Mouse (Mus musculus): ENCODE data around the gene Fcgr3. TPM values are rescaled to one million over a fixed set of nuclear protein-coding genes. Genes with fewer than 3 reads are reported as not detected.
A peak's percentile ranks its signal among the peaks of the same experiment; 100 is the strongest.

Gene Fcgr3
- polyA plus RNA-seq, 1 experiment from 2014 or later = 12.7 TPM

GRCm38 (mm10) chr1:171103179-171103840, 38.6 kb upstream of the Fcgr3 start:
- WGBS = 10% methylated on average over 10 of the region's 10 CpGs
- Histone ChIP-seq H3K27ac (ENCODE audit: low read length) (no peak overlapping the region), H3K9ac (ENCODE audit: low read length) (no peak overlapping the region), H3K9me3 (ENCODE audit: control insufficient read depth, low read length) (no peaks in the 10 kb centered on the region), H3K36me3 (ENCODE audit: control insufficient read depth, insufficient read depth, low read length) (no peaks in the 10 kb centered on the region), H3K4me3 (ENCODE audit: low read length) (peak overlapping the region; percentile 80), H3K27me3 (ENCODE audit: control insufficient read depth, insufficient read depth, low read depth, low read length) (no peaks in the 10 kb centered on the region), H3K4me2 (ENCODE audit: low read depth, low read length) (peak overlapping the region; percentile 77), H3K4me1 (replicated peaks; ENCODE audit: control insufficient read depth, insufficient read depth, low read length) (peaks cover 4% of the 10 kb centered on the region)
- peak; percentile 6; the same call in 1 of the 2 replicates for ATAC-seq (ENCODE audit: low read depth)

- Histone ChIP-seq H3K9ac (ENCODE audit: low read length) (peak overlapping the region; percentile 68), H3K36me3 (ENCODE audit: control insufficient read depth, insufficient read depth, low read length) (no peaks in the 10 kb centered on the region), H3K9me3 (ENCODE audit: control insufficient read depth, low read length) (no peaks in the 10 kb centered on the region), H3K4me1 (replicated peaks; ENCODE audit: control insufficient read depth, insufficient read depth, low read length) (peaks cover 4% of the 10 kb centered on the region), H3K4me2 (ENCODE audit: low read depth, low read length) (peak overlapping the region; percentile 77), H3K4me3 (ENCODE audit: low read length) (peak overlapping the region; percentile 80), H3K27ac (ENCODE audit: low read length) (peak overlapping the region; percentile 49), H3K27me3 (ENCODE audit: control insufficient read depth, insufficient read depth, low read depth, low read length) (no peaks in the 10 kb centered on the region)
- peak; percentile 93 for ATAC-seq (ENCODE audit: low read depth)
- under 1% methylated on average over 35 of the region's 35 CpGs for whole genome bisulfite sequencing
Observed at GRCm38 (mm10) chr1:171102547-171103177, 37.9 kb upstream of the Fcgr3 start.

GRCm38 (mm10) chr1:171101733-171102546, 37.2 kb upstream of the Fcgr3 start:
- ATAC-seq (ENCODE audit: low read depth) = peak; percentile 87
- no peaks in the 10 kb centered on the region for H3K36me3 ChIP-seq (ENCODE audit: control insufficient read depth, insufficient read depth, low read length)
- peak overlapping the region; percentile 77 for H3K4me2 ChIP-seq (ENCODE audit: low read depth, low read length)
- WGBS = 0% methylated on average over 40 of the region's 40 CpGs
- H3K9ac ChIP-seq (ENCODE audit: low read length) = peak overlapping the region; percentile 68
- no peaks in the 10 kb centered on the region for H3K27me3 ChIP-seq (ENCODE audit: control insufficient read depth, insufficient read depth, low read depth, low read length)
- H3K9me3 ChIP-seq (ENCODE audit: control insufficient read depth, low read length) = no peaks in the 10 kb centered on the region
- H3K27ac ChIP-seq (ENCODE audit: low read length) = peak overlapping the region; percentile 49
- H3K4me3 ChIP-seq (ENCODE audit: low read length) = peak overlapping the region; percentile 80
- peaks cover 5% of the 10 kb centered on the region for H3K4me1 ChIP-seq (replicated peaks; ENCODE audit: control insufficient read depth, insufficient read depth, low read length)

- H3K27me3 ChIP-seq (ENCODE audit: control insufficient read depth, insufficient read depth, low read depth, low read length) = no peaks in the 10 kb centered on the region
- H3K4me3 ChIP-seq (ENCODE audit: low read length) = no peak overlapping the region
- H3K4me1 ChIP-seq (replicated peaks; ENCODE audit: control insufficient read depth, insufficient read depth, low read length) = peaks cover 8% of the 10 kb centered on the region
- no peaks in the 10 kb centered on the region for H3K36me3 ChIP-seq (ENCODE audit: control insufficient read depth, insufficient read depth, low read length)
- no peaks in the 10 kb centered on the region for H3K9me3 ChIP-seq (ENCODE audit: control insufficient read depth, low read length)
- H3K9ac ChIP-seq (ENCODE audit: low read length) = no peak overlapping the region
- 48% methylated on average over 2 of the region's 2 CpGs for WGBS
- no peak overlapping the region for H3K4me2 ChIP-seq (ENCODE audit: low read depth, low read length)
- no peak for ATAC-seq (ENCODE audit: low read depth)
- H3K27ac ChIP-seq (ENCODE audit: low read length) = no peak overlapping the region
Observed at GRCm38 (mm10) chr1:171101033-171101432, 36.3 kb upstream of the Fcgr3 start.

- Histone ChIP-seq H3K27ac (ENCODE audit: low read length) (no peak overlapping the region), H3K36me3 (ENCODE audit: control insufficient read depth, insufficient read depth, low read length) (no peaks in the 10 kb centered on the region), H3K27me3 (ENCODE audit: control insufficient read depth, insufficient read depth, low read depth, low read length) (no peaks in the 10 kb centered on the region), H3K9me3 (ENCODE audit: control insufficient read depth, low read length) (no peaks in the 10 kb centered on the region), H3K4me3 (ENCODE audit: low read length) (no peak overlapping the region), H3K9ac (ENCODE audit: low read length) (no peak overlapping the region), H3K4me1 (replicated peaks; ENCODE audit: control insufficient read depth, insufficient read depth, low read length) (peaks cover 4% of the 10 kb centered on the region; the same call in 1 of the 2 replicates), H3K4me2 (ENCODE audit: low read depth, low read length) (no peak overlapping the region)
- 25% methylated on average over 2 of the region's 2 CpGs for WGBS
- ATAC-seq (ENCODE audit: low read depth) = no peak
Observed at GRCm38 (mm10) chr1:171097612-171098011, 32.9 kb upstream of the Fcgr3 start.

GRCm38 (mm10) chr1:171097136-171097535, 32.4 kb upstream of the Fcgr3 start:
- H3K4me3 ChIP-seq (ENCODE audit: low read length) = no peak overlapping the region
- no peak for ATAC-seq (ENCODE audit: low read depth)
- no peaks in the 10 kb centered on the region for H3K36me3 ChIP-seq (ENCODE audit: control insufficient read depth, insufficient read depth, low read length)
- no peak overlapping the region for H3K4me2 ChIP-seq (ENCODE audit: low read depth, low read length)
- H3K27ac ChIP-seq (ENCODE audit: low read length) = no peak overlapping the region; the same call in 1 of the 2 replicates
- H3K9me3 ChIP-seq (ENCODE audit: control insufficient read depth, low read length) = no peaks in the 10 kb centered on the region
- H3K9ac ChIP-seq (ENCODE audit: low read length) = no peak overlapping the region
- peaks cover 4% of the 10 kb centered on the region; the same call in 1 of the 2 replicates for H3K4me1 ChIP-seq (replicated peaks; ENCODE audit: control insufficient read depth, insufficient read depth, low read length)
- no peaks in the 10 kb centered on the region for H3K27me3 ChIP-seq (ENCODE audit: control insufficient read depth, insufficient read depth, low read depth, low read length)

GRCm38 (mm10) chr1:171096110-171096964, 31.6 kb upstream of the Fcgr3 start:
- Histone ChIP-seq H3K4me3 (ENCODE audit: low read length) (no peak overlapping the region), H3K9ac (ENCODE audit: low read length) (no peak overlapping the region), H3K36me3 (ENCODE audit: control insufficient read depth, insufficient read depth, low read length) (no peaks in the 10 kb centered on the region), H3K4me1 (replicated peaks; ENCODE audit: control insufficient read depth, insufficient read depth, low read length) (peaks cover 4% of the 10 kb centered on the region; the same call in 1 of the 2 replicates), H3K27ac (ENCODE audit: low read length) (peak overlapping the region; percentile 80), H3K27me3 (ENCODE audit: control insufficient read depth, insufficient read depth, low read depth, low read length) (no peaks in the 10 kb centered on the region), H3K9me3 (ENCODE audit: control insufficient read depth, low read length) (no peaks in the 10 kb centered on the region), H3K4me2 (ENCODE audit: low read depth, low read length) (peak overlapping the region; percentile 38)
- 16% methylated on average over 10 of the region's 10 CpGs for whole genome bisulfite sequencing
- ATAC-seq (ENCODE audit: low read depth) = peak; percentile 71

- Histone ChIP-seq H3K4me3 (ENCODE audit: low read length) (no peak overlapping the region), H3K9ac (ENCODE audit: low read length) (no peak overlapping the region), H3K9me3 (ENCODE audit: control insufficient read depth, low read length) (no peaks in the 10 kb centered on the region), H3K27ac (ENCODE audit: low read length) (peak overlapping the region; percentile 26), H3K36me3 (ENCODE audit: control insufficient read depth, insufficient read depth, low read length) (no peaks in the 10 kb centered on the region), H3K4me2 (ENCODE audit: low read depth, low read length) (no peak overlapping the region), H3K4me1 (replicated peaks; ENCODE audit: control insufficient read depth, insufficient read depth, low read length) (peaks cover 4% of the 10 kb centered on the region; the same call in 1 of the 2 replicates), H3K27me3 (ENCODE audit: control insufficient read depth, insufficient read depth, low read depth, low read length) (no peaks in the 10 kb centered on the region)
- WGBS = 39% methylated on average over 4 of the region's 4 CpGs
- peak; percentile 26; the same call in 1 of the 2 replicates for ATAC-seq (ENCODE audit: low read depth)
Observed at GRCm38 (mm10) chr1:171094424-171094823, 29.7 kb upstream of the Fcgr3 start.

Measured in lung, embryonic 16.5 days (tissue).